Mouse (Mus musculus): ENCODE data around the gene Oas1a. TPM values are rescaled to one million over a fixed set of nuclear protein-coding genes. Genes with fewer than 3 reads are reported as not detected.
"Not testable (repeated sequence)": the region's sequence is repeated elsewhere in the genome, so short reads cannot be mapped to it uniquely, and the experiment has no call there.

The Oas1a gene
- polyA plus RNA-seq, 1 experiment from 2014 or later, result 5.8 TPM

- no peak overlapping the region for H3K9ac ChIP-seq (replicated peaks)
- H3K4me3 ChIP-seq (ENCODE audit: low read depth, low read length), result no peak overlapping the region
- H3K9me3 ChIP-seq (ENCODE audit: low read length), result no peaks in the 10 kb centered on the region
- H3K36me3 ChIP-seq (replicated peaks; ENCODE audit: insufficient read depth, low read length), result no peaks in the 10 kb centered on the region
- no peak overlapping the region for H3K4me2 ChIP-seq (ENCODE audit: low read depth, low read length)
- ATAC-seq (no peak), DNase-seq (no peak)
- WGBS (ENCODE audit: insufficient replicate concordance), result 23% methylated on average over 5 of the region's 5 CpGs
- H3K27me3 ChIP-seq (ENCODE audit: insufficient read depth, low read length), result no peaks in the 10 kb centered on the region
- H3K27ac ChIP-seq (ENCODE audit: low read depth), result no peak overlapping the region
- H3K4me1 ChIP-seq (ENCODE audit: insufficient read depth), result no peaks in the 10 kb centered on the region
- TF ChIP-seq CTCF (IDR thresholded peaks at IDR 0.05; ENCODE audit: low read depth) (no peak), EP300 (IDR thresholded peaks at IDR 0.05; ENCODE audit: low read depth) (no peak)
Observed at GRCm38 (mm10) chr5:120933966-120934365, 26.6 kb upstream of the Oas1a start.

GRCm38 (mm10) chr5:120927036-120927435 lies 19.7 kb upstream of the Oas1a start:
- Histone ChIP-seq H3K4me3 (ENCODE audit: low read depth, low read length) (no peak overlapping the region), H3K4me2 (ENCODE audit: low read depth, low read length) (no peak overlapping the region), H3K27ac (ENCODE audit: low read depth) (no peak overlapping the region), H3K9ac (replicated peaks) (no peak overlapping the region), H3K27me3 (ENCODE audit: insufficient read depth, low read length) (no peaks in the 10 kb centered on the region), H3K4me1 (ENCODE audit: insufficient read depth) (no peaks in the 10 kb centered on the region), H3K36me3 (replicated peaks; ENCODE audit: insufficient read depth, low read length) (no peaks in the 10 kb centered on the region), H3K9me3 (ENCODE audit: low read length) (no peaks in the 10 kb centered on the region)
- no peak for ATAC-seq
- DNase-seq, result no peak
- WGBS (ENCODE audit: insufficient replicate concordance), result 0% methylated on average over 1 of the region's 1 CpGs
- TF ChIP-seq EP300 (IDR thresholded peaks at IDR 0.05; ENCODE audit: low read depth) (no peak), CTCF (IDR thresholded peaks at IDR 0.05; ENCODE audit: low read depth) (peak; percentile 56)

DNA sequence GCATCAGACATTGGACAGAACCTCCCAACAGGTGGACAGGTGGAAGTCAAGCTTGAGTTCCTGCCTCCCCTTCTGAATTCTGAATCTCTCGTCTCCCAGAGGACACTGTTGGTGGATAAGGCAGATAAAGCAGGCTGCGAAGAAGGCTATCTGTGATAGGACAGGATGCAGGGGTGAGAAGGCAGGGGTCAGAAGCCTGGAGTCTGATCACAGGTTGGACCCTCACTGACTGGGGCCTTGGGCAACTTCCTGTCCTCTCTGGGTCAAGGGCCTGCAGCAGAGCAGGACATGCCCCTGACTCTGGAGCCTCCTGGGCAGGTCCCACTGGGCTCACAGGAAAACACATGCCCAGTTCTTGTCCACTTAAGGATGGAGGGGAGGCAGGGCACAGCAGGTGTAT lies 19.0 kb upstream of the Oas1a start:
- not testable (repeated sequence) for H3K4me2 ChIP-seq (ENCODE audit: low read depth, low read length); H3K36me3 ChIP-seq (replicated peaks; ENCODE audit: insufficient read depth, low read length); H3K4me3 ChIP-seq (ENCODE audit: low read depth, low read length); H3K27me3 ChIP-seq (ENCODE audit: insufficient read depth, low read length); DNase-seq; ATAC-seq; H3K9ac ChIP-seq (replicated peaks); H3K4me1 ChIP-seq (ENCODE audit: insufficient read depth); H3K9me3 ChIP-seq (ENCODE audit: low read length); H3K27ac ChIP-seq (ENCODE audit: low read depth)
- WGBS (ENCODE audit: insufficient replicate concordance), result 44% methylated on average over 2 of the region's 2 CpGs

DNA sequence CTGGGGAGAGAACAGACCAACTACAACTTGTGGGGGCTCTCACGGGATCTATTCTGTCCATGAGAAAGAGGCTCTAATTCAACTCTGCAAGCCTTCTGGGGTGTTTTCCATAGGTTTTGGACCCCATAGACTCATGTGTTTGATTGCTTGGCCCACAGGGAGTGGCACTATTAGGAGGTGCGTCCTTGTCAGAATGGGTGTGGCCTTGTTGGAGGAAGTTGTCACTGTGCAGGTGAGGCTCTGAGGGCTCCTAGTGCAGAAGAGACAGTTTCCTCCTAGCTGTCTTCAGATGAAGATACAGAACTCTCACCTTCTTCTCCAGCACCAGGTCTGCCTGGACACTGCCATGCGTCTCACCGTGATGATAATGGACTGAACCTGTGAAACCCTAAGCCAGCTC lies 17.2 kb upstream of the Oas1a start:
- not testable (repeated sequence) for H3K9ac ChIP-seq (replicated peaks); H3K9me3 ChIP-seq (ENCODE audit: low read length); H3K27me3 ChIP-seq (ENCODE audit: insufficient read depth, low read length); H3K4me2 ChIP-seq (ENCODE audit: low read depth, low read length); H3K36me3 ChIP-seq (replicated peaks; ENCODE audit: insufficient read depth, low read length); H3K4me3 ChIP-seq (ENCODE audit: low read depth, low read length); ATAC-seq; H3K27ac ChIP-seq (ENCODE audit: low read depth); H3K4me1 ChIP-seq (ENCODE audit: insufficient read depth); DNase-seq
- 82% methylated on average over 4 of the region's 4 CpGs for WGBS (ENCODE audit: insufficient replicate concordance)

- no peak for TF ChIP-seq CTCF (IDR thresholded peaks at IDR 0.05; ENCODE audit: low read depth)
- no peak for TF ChIP-seq EP300 (IDR thresholded peaks at IDR 0.05; ENCODE audit: low read depth)
- no peak overlapping the region for H3K9ac ChIP-seq (replicated peaks)
- H3K27me3 ChIP-seq (ENCODE audit: insufficient read depth, low read length), result no peaks in the 10 kb centered on the region
- H3K4me3 ChIP-seq (ENCODE audit: low read depth, low read length), result no peak overlapping the region
- no peaks in the 10 kb centered on the region for H3K36me3 ChIP-seq (replicated peaks; ENCODE audit: insufficient read depth, low read length)
- H3K4me2 ChIP-seq (ENCODE audit: low read depth, low read length), result no peak overlapping the region
- no peak overlapping the region for H3K27ac ChIP-seq (ENCODE audit: low read depth)
- DNase-seq (no peak), ATAC-seq (no peak)
- no peaks in the 10 kb centered on the region for H3K9me3 ChIP-seq (ENCODE audit: low read length)
- H3K4me1 ChIP-seq (ENCODE audit: insufficient read depth), result no peaks in the 10 kb centered on the region
- WGBS (ENCODE audit: insufficient replicate concordance), result 57% methylated on average over 4 of the region's 4 CpGs
Observed at GRCm38 (mm10) chr5:120923969-120924368, 16.6 kb upstream of the Oas1a start.

DNA sequence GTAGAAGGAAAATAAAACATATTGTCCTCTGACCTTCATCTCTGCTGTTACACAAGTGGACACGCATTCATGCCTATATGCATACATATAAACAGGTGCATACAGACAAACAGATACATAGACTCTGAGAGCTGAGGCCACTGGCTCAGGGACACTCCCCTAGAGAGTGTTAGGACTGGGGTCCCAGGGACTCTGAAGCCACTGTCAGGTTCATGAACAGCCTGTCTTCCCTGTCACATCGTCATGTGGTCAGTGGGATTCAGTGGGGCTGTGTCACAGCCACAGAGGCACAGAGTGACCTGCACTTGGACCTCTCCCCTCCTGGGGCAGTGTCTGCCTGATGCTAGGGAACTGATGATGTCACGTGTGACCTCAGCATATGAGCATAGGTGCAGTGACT lies 13.0 kb upstream of the Oas1a start:
- Histone ChIP-seq H3K4me3 (ENCODE audit: low read depth, low read length) (no peak overlapping the region), H3K9me3 (ENCODE audit: low read length) (no peaks in the 10 kb centered on the region), H3K27ac (ENCODE audit: low read depth) (no peak overlapping the region), H3K4me2 (ENCODE audit: low read depth, low read length) (no peak overlapping the region), H3K36me3 (replicated peaks; ENCODE audit: insufficient read depth, low read length) (no peaks in the 10 kb centered on the region), H3K4me1 (ENCODE audit: insufficient read depth) (no peaks in the 10 kb centered on the region), H3K27me3 (ENCODE audit: insufficient read depth, low read length) (no peaks in the 10 kb centered on the region), H3K9ac (replicated peaks) (no peak overlapping the region)
- ATAC-seq (no peak), DNase-seq (no peak)
- TF ChIP-seq CTCF (IDR thresholded peaks at IDR 0.05; ENCODE audit: low read depth) (no peak), EP300 (IDR thresholded peaks at IDR 0.05; ENCODE audit: low read depth) (no peak)
- 55% methylated on average over 3 of the region's 3 CpGs for WGBS (ENCODE audit: insufficient replicate concordance)

- H3K36me3 ChIP-seq (replicated peaks; ENCODE audit: insufficient read depth, low read length); H3K27me3 ChIP-seq (ENCODE audit: insufficient read depth, low read length); H3K9me3 ChIP-seq (ENCODE audit: low read length); H3K4me3 ChIP-seq (ENCODE audit: low read depth, low read length); H3K27ac ChIP-seq (ENCODE audit: low read depth); H3K4me1 ChIP-seq (ENCODE audit: insufficient read depth); DNase-seq; H3K4me2 ChIP-seq (ENCODE audit: low read depth, low read length); H3K9ac ChIP-seq (replicated peaks); ATAC-seq: not testable (repeated sequence)
- WGBS (ENCODE audit: insufficient replicate concordance), result 48% methylated on average over 2 of the region's 2 CpGs
Observed at GRCm38 (mm10) chr5:120919156-120919935, 12.0 kb upstream of the Oas1a start.

All from liver, postnatal 0 days (tissue).